Mouse (Mus musculus) gastrocnemius, adult 8-10 months (tissue): Measurements from ENCODE around the gene Fam166a. TPM values are rescaled to one million over a fixed set of nuclear protein-coding genes. Genes with fewer than 3 reads are reported as not detected.

Experiments
- DNase-seq, 2 experiments: peaks; one replicate each; pipeline ENCODE4 v3.0.0; 2022; ENCODE audit warnings: low spot score in 2 of 2
- total RNA-seq, 4 experiments: library from RNA; stranded (reverse); gene quantifications; 2 replicates each; pipeline ENCODE4 v1.2.4; 2022

Gene Fam166a
- total RNA-seq, 4 experiments from 2014 or later: not detected

DNA sequence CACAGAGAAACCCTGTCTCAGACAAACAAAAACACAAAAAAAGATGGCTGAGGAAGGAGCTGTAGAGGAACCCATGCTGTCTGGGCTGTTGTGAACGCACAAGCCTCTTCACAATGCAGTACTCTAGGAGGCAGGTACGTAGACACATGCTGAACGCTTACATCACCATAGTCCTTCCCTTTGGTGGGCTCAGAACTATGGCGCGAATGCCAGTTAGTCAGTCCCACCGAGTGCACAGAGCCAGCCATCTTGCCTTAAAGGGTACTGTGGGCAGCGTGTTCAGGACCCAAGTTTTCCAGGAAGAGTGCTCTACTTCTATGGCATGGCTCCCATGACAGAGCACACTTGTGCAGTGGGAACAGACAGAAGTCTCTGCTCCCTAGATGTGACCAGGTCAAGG lies 34.0 kb upstream of the Fam166a start:
- DNase-seq: no peak

DNA sequence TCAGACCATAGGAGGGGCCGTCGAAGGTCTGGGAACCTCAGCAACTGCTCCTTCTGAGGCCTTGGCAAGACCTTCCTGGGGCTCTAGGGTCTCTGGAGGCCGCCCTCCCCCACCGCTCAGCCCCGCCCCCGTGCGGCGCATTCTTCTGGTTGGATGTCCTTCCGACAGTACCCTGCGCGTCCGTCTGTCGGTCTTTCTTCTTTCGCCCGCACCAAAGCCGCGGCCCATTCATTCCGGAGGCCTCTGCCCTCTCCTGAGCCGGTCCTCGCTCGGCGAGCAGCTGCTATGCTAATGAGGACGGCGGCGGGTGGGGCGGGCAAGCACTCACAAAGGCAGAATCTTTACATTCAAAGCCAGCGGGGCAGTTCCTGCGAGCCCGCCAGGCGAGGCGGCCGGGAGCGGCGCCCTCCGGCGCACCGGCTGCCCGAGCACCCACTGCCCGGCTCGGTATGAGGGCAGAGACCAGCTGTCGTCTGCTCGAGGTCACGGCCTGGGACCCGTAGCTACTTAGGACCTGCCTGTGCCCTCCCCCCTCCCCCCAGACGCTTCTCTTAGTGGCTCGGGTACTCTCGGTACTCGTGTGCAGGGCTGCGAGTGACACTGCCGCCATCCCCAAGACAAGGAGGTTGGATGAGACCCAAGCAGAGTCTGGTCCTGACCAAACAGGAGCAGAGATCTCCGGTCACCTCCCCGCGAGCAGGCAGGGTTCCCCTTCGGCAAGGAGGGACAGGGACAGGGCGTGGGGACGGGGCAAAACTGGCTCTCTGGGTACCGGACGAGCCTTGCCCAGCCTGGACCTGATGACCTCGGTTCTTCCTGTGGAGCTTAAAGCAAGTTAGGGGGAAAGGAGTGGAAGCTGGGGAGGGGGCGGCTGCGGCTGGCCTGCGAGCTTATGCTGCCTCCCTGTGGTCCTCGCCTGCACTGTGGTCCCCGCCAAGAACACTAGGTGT lies 32.6 kb upstream of the Fam166a start:
- DNase-seq: no peak

DNA sequence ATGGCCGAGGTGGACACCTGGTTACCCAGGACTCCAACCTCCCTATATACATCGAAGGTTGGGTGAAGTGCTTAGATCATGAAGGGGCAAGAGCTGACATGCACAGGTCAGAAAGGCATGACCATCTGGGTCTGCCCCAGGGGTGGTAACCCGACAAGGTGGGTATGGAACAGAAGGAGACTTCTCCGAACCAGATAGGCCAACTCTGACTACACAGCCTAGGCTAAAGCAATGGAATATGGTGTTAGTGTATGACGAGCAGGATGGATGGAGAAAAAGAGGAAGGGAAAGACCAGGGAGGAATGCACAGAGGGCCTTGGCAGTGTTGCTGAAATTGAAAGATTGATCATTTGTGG lies 32.0 kb upstream of the Fam166a start:
- no peak for DNase-seq

DNA sequence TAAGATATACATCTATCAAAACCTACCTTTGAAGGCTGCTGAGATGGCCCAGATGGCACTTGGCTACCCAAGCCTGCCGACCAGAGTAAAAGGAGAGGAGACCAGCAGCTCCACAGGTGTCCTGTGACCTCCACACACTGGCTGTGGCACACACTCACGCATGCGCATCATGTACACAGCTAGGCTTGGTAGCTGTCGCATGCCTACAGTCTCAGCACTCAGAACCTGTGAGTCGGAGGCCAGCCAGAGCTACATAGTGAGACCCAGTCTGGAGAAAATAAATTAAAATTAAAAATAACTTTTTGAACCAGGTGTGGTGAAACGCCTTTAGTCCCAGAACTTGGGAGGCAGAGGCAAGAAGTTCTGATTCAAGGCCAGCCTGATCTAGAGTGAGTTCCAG lies 30.7 kb upstream of the Fam166a start:
- no peak for DNase-seq

DNA sequence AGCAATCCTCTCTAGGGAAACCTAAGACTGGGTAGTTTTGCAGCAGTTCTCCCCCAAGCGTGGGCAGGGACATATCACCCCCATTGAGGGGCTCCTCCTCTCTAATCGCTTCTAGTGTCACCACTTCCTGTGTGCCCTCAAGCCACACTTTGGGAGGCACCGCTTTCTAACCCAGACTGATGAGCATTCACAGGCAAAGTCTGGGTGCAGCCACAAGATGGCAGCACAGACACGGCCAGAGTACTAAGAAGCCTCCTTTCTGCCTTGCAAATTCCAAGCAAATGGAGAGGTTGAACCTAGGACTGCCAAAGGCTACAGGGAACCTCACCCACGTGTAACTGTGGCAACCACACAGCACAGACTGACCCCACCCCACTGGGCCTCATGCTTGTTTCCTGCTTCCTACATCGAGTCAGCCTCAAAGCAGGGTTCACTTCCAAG lies 25.2 kb upstream of the Fam166a start:
- peak; percentile 69 to 80 for DNase-seq

DNA sequence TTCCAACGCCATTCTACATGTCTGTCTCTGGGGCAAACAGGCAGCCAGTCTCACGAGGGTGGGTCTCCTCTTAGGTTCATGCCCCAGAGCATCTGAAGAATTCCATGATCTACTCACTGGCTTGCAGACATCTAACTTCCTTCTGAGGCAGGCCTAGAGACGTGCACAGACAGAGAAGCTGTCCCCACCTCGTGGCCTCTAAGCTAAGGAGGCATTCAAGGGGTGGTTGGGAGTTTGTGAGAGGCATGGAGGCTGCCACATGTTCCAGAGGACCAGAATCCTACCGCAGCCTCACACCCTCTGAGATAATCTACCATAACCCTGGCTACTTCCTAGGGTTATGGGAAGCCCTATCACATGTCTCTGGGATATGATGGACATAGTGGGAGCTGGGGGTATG lies 24.5 kb upstream of the Fam166a start:
- DNase-seq: no peak

DNA sequence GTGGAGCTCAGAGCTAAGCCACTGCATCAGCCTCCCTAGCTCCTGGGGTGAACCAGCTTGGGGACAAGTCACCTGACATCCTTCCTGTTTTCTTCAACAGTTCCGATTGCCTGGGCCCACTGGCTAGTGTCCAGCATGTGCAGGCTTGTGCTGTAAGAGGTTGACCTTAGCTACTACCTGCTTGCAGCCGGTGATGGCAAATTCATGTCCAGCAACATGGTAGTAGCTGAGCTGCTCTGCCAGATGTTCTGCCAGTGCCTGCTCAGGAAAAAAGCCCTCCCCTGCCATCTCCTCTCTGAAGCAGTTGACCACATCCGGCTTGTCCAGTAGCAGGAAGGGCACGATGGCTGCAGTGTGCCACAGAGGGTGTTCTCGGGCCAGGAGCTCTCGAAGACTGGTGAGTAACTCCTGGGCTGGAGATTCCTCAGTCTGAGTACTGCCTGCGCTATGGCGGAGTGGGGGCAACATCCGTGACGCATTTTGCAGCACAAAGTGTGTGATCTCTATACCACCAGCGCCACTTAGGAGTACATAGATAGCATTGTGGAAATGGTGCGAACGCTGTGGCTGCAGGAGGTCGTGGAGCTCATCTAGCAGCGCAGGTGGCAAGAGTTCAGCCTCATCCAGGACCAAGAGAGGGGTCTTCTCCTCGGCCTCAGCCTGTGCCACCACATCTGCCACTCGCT lies 23.9 kb upstream of the Fam166a start:
- DNase-seq: no peak

DNA sequence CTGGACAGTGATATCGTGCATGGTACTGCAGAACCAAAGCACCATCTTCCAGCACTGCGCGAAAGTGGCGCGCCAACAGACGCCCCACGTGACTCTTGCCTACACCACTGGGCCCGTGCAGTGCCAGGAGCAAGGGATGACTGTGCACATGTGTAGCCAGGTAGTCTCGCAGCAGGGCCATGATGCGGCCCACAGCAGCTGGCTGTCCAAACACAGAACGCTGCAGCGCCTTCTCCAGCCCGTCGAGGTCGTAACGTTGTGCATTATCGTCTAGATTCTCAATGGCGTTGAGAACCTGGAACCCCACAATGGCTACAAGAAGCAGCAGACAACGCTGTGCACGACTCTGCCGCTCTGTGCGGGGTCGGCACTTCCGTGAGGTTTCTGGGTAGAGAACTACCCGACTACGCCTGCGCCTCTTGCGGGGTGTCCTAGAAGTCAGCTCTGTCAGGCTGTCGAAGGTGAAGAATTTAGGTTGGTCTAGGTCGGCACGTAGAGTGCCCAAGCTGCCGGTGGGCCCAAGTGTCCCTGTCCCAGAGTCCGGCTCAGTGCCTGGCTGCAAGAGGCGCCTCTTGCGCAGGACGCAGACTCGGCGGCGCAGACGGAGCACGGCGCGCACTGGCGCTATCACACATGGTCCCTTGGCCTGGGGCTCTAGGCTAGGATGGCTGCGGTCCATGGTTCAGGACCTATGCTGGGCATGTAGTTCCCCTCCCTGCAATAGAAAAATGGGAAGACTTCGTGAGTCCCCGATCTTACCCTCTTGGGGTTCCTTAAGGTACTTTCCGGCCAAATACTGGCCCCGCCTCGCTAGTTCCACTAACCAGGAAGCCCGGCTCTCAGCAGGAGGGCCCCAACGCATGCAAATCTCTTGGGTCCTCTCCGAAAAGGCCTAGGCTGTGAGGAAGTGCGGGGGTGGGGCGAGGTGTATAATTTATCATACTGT lies 23.1 kb upstream of the Fam166a start:
- DNase-seq: no peak

DNA sequence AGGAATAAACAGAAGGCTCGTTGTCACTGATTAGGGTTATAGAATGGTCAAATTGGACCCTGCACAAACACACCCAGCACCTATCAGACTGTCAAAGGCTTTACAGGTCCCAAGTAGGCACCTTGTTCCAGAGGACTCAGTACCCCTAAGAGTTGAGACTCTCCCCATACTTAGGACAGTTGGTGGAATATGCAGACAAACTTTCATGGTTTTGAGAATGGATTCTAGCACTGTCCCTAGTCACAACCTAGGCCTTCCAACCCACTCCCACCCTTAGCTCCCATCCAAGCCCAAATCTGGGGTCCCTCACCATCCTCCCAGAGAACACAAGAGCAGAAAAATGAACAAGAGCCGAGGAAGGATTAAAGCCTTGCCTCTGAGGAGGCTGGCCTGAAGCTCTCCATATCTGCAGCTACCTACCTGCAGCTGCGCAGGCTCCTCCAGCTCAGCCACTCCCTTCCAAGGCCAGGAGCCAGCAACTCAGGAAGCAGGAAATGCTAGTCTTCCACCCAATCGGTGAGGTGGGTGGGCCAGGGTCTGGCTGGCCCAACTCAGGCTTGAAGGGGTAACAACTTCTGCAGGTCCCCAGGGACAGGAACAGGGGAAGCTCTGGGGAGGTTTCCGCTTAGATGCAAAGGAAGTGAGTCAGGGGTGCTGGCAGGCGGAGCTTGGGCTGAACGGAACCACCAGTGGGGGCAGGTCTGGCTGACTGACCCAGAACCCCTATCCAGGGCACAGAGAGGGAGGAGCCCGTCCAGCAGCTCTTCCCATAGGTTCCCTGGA lies 22.2 kb upstream of the Fam166a start, which contains the start of gene Tor4a:
TSS of gene Tor4a (minus strand) at position 715 of the 783 bp plus-strand sequence.
- peak; percentile 39 to 59 for DNase-seq

DNA sequence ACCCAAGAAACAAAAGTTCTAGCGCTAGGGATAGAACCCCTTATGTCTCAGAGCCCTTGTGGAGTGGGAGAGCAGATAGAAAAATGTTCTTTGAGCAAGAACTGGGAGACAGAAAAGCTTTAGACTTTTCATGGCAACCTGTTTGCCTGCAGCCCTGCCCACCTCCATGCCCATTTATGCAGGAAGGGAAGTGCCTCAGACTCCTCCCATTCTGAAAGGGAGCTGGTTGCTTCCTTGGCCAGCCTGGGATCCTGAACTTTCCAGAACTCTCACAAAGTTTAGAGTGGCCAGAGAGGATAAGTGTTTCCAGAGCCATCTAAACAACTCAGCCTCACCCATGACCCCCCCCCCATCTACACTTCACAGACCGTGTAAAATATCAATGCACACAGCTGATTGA lies 21.4 kb upstream of the Fam166a start:
- no peak for DNase-seq

DNA sequence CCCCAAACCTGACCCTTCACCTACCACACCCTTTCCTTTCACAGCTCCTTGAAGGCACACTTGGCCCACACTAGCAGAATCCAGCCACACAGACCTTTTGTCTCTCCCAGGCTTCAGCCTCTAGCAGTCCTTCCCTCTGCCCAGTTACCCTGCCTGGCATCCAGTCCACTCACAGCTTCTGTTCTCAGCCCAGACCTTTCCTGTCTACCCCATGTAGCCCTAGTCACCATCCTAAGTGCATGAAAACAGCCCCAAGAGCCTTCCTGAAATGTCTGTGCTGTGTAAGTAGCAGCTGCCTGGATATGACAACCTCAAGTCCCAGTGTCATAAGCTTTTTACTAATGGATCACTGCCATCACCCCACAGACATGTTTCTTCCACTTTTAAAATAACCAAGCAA lies 20.6 kb upstream of the Fam166a start:
- DNase-seq: no peak

DNA sequence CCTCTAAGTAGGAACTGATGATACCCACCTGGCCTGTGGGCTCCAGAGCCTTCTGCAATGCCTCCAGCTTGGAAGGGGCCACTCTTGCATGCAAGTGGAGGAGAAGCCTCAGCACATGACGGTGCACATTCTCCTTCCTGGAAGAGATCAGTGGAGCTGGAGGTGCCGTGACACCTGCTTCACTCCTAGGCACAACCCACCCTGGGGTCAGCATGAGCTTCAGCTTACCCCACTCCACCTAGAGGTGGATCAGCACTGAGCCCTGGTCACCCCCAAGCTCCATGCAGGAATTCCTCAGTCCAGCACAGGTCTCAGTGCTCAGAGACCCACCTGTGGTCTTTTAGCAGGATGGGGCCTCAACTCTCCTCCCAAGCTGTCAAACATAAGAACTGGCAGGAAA lies 17.9 kb upstream of the Fam166a start:
- DNase-seq: no peak

DNA sequence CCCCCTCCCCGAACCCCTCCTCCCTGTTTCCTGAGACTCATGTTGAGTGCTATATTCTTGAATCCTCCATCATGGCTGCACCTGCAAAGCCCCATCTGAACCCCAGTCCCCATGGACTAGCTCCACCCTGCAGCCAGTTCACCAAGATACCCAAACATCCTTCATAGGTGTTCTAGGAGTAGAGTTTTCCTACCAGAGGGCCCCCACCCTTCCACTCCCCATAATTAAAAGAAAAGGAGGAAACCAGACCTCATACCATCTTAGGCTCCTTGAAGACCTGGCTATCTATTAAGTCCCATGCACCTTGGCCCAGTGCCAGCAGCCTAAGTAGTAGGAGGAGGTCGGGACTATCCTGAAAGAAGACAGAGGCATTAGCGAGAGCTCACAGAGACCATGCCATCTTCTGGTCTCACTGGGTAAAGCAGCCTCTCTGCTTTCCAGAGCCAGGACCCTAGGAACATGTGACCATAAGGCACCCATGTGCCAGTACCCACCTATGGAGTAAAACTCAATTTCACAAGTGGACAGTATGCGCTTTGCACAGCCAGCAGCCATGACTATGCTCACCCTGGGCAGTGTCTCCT lies 14.8 kb upstream of the Fam166a start:
- no peak for DNase-seq

DNA sequence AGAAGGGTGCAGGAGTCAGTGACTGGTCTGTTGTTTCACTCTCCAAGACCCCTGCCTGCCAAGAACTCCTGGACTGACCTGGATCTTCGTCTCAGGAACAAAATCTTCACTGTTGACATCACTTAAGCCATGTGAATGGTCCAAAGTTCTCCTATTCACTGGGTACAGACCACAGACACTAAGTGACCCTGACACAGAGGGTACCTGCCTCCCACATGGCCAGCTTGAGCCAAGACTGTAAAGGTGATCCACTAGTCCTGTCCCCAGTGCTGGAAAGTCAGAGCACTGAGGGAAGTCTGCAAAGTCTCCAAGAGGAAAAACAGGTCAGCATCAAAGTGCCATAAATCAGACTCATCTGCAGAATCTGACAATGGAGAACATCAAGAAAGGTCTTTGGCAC lies 11.0 kb upstream of the Fam166a start:
- no peak for DNase-seq

DNA sequence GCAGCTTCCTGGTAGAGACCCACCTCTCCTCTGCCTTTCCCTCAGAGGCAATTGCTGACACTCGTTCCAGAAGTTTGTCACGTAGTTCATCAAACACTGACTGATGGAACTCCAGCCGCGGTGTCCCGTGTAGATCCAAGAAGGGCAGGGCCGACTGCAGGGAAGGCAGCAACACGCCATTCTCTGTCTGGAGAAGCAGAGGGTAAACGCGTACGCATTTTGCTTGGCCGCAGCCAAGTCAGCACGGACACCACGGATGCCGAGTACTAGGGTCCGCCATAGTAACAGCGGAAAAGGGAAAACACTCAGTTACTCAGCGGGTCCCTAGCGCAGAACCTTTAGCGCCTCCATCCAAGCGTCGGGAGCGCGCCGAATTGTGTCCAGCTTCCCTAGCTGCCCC lies 7.9 kb upstream of the Fam166a start:
- DNase-seq: no peak

DNA sequence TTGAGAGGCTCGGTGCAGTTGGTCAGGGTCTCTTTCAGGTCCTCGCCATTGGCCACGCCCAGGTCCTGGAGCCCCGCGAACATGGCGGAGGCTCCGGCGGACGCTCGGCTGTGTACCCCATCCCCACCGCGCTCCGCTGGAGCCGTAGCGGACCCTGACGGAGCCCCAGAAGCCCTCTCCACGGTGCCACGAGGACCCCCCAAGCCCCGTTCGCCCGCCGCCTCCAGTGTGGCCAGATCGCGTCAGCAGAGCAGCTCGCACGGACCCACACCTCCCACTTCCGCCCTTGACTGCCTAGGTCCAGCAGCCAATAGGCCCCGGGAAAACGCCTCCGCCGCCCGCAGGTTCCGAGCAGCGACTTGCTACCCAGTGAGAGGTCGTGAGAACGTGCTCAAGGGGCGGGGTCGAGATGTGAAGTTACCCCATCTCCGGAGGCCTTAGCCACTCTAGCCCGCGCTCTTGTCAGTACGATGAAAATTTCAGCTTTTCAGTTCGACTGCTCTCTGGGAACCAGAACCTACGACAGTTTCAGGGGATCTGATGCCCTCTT lies 7.3 kb upstream of the Fam166a start, which contains the start of gene Nelfb:
TSS of gene Nelfb (minus strand) at position 369 of the 550 bp plus-strand sequence.
- DNase-seq: peak; percentile 84

DNA sequence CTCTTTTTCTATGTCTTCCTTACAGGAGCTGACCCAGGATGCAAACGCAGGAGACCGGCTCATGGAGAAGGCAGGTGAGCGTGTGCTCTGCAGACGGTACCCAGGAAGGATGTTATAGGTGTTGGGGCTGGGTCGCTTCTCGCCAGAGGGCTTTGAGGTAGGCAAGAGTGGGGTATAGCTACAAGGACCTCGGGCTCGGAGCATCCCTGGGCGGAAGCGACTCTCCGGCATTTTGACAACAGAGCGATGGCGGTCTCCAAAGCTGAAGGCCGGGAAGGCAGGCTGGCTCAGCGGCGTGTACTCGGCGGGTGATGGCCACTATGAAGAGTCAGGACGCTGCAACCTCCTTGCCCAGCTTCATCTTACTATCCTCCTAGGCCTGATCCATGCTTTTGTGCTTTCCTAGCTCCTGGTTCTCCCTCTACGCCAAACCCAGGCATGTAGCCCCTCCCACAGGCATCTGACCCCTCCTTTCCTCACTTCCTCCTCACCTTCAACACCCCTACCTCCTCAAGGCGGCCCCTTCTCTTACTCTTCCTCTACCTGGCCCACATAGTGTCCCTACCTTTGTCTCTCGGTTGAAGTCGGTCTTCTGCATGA lies 5.2 kb upstream of the Fam166a start:
- no peak for DNase-seq

DNA sequence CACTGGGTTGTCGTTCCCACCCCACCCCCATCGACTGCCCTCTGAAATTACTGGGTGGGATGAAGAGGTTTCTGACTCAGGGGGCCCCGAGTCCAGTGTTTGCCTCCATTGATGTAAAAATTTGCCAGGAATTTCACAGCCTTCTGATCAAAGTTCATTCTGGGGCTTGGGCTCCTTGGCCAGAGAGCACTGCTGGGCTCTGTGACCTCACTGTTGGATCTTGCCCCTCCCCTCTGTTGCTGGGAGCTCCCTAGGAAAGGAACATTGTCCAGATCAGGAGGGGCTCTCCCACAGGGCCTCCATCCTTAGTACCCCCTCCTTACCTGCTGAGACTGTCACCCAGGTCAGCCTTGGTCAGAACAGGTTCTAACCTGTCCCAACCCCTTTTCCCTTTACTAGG lies 4.1 kb upstream of the Fam166a start, which contains the start of gene Stpg3:
TSS of gene Stpg3 (minus strand) at position 194 of the 400 bp plus-strand sequence.
- DNase-seq: no peak

DNA sequence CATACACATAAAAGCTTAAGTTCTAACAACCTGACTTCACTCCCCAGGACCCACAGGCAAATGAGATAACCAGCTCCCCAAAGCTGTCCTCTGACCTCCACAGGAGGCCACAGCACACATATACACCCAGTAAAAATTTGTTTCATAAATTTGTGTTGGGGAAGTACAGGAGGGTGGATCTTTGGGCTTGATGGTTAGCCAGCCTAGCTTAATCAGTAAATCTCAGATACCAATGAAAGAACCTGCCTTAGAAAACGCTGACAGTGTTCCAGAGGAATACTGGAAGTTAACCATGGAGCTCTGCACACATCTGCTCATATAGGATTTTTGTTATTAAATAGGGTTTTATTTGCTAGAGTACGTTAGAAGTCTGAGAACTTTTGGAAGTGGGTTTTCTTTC lies 879 bp upstream of the Fam166a start:
- no peak for DNase-seq
